Mouse (Mus musculus) effector memory CD4-positive, alpha-beta T cell, adult 7 months (primary cell): ENCODE measurements around the gene Bhlhe40. TPM values are rescaled to one million over a fixed set of nuclear protein-coding genes. Genes with fewer than 3 reads are reported as not detected.

ENCODE experiments used
- polyA plus RNA-seq: library from polyadenylated mRNA; unstranded; fragments of 100-300 nt; shearing (Covaris generic); gene quantifications from one replicate; pipeline ENCODE4 v1.2.1, GENCODE M21; 2017

Bhlhe40 gene
- polyA plus RNA-seq, result 898 TPM

GRCm38 (mm10) chr6:108660206-108660877, at the start of gene Bhlhe40:
TSS of gene Bhlhe40 (plus strand) at chr6:108660629.

Other genes starting within 250 kb of the Bhlhe40 start
- 62.4 TPM for gene Arl8b, start 122.5 kb downstream of the Bhlhe40 start, polyA plus RNA-seq
- 181 TPM for gene Edem1, start 168.0 kb downstream of the Bhlhe40 start, polyA plus RNA-seq